Mouse (Mus musculus) thymus, postnatal 25 days (tissue): Measurements from ENCODE around the gene Gm1043.

Source experiments
- DNase-seq: peaks from one replicate; pipeline ENCODE4 v3.0.0; 2022

Gm1043 gene

GRCm38 (mm10) chr5:37206364-37206763, 121.2 kb downstream of the Gm1043 start:
- no peak for DNase-seq

- DNase-seq, result no peak
These were observed 128.0 kb downstream of the Gm1043 start for GRCm38 (mm10) chr5:37212938-37213708.

- no peak for DNase-seq
These were observed 128.5 kb downstream of the Gm1043 start for GRCm38 (mm10) chr5:37213709-37214103.

GRCm38 (mm10) chr5:37214614-37215013, 129.4 kb downstream of the Gm1043 start:
- DNase-seq, result no peak

- DNase-seq, result no peak
These were observed 130.1 kb downstream of the Gm1043 start for GRCm38 (mm10) chr5:37215276-37215675.

GRCm38 (mm10) chr5:37219615-37220014, 134.4 kb downstream of the Gm1043 start:
- no peak for DNase-seq

- DNase-seq, result no peak
These were observed 135.4 kb downstream of the Gm1043 start for GRCm38 (mm10) chr5:37220575-37220974.

GRCm38 (mm10) chr5:37221563-37221962, 136.4 kb downstream of the Gm1043 start:
- no peak for DNase-seq

GRCm38 (mm10) chr5:37222316-37222715, 137.1 kb downstream of the Gm1043 start:
- no peak for DNase-seq

GRCm38 (mm10) chr5:37225708-37226107, 140.5 kb downstream of the Gm1043 start:
- DNase-seq, result no peak

- DNase-seq, result no peak
These were observed 142.9 kb downstream of the Gm1043 start for GRCm38 (mm10) chr5:37227956-37228680.

GRCm38 (mm10) chr5:37228894-37229293, 143.7 kb downstream of the Gm1043 start:
- DNase-seq, result no peak

- DNase-seq, result no peak
These were observed 147.9 kb downstream of the Gm1043 start for GRCm38 (mm10) chr5:37233010-37233557.

- DNase-seq, result no peak
These were observed 153.5 kb downstream of the Gm1043 start for GRCm38 (mm10) chr5:37238654-37239053.

GRCm38 (mm10) chr5:37240550-37240949, 155.4 kb downstream of the Gm1043 start:
- no peak for DNase-seq

GRCm38 (mm10) chr5:37241224-37241623, 156.1 kb downstream of the Gm1043 start:
- no peak for DNase-seq

GRCm38 (mm10) chr5:37241651-37242151, 156.5 kb downstream of the Gm1043 start, which contains the start of gene Crmp1:
Crmp1 (plus strand) TSS chr5:37241940.
- no peak for DNase-seq

GRCm38 (mm10) chr5:37242360-37243168, 157.4 kb downstream of the Gm1043 start:
- DNase-seq, result no peak

- peak; percentile 53 for DNase-seq
These were observed 158.2 kb downstream of the Gm1043 start for GRCm38 (mm10) chr5:37243169-37243886.

GRCm38 (mm10) chr5:37244161-37244560, 159.0 kb downstream of the Gm1043 start:
- DNase-seq, result no peak

GRCm38 (mm10) chr5:37244666-37245242, 159.6 kb downstream of the Gm1043 start:
- no peak for DNase-seq

GRCm38 (mm10) chr5:37245651-37246050, 160.5 kb downstream of the Gm1043 start:
- DNase-seq, result peak; percentile 62
